Mouse (Mus musculus) cerebellum, postnatal 14 days (tissue): Measurements from ENCODE around the gene Zfp37.
A peak's percentile ranks its signal among the peaks of the same experiment; 100 is the strongest.
"Not testable (repeated sequence)": the region's sequence is repeated elsewhere in the genome, so short reads cannot be mapped to it uniquely, and the experiment has no call there.

Experiments
- DNase-seq, 2 experiments: peaks; one replicate each; pipeline ENCODE4 v3.0.0; 2021; ENCODE audit warnings: mixed read lengths in 2 of 2

Gene Zfp37

GRCm38 (mm10) chr4:62230769-62231168, at the start of gene Zfp37:
Gene Zfp37, minus strand, starts transcription at chr4:62231047.
- DNase-seq: peak in 1 of 2 experiments; percentile 41

GRCm38 (mm10) chr4:62278081-62278480, 47.2 kb upstream of the Zfp37 start:
- no peak for DNase-seq

- DNase-seq: no peak
Measured at GRCm38 (mm10) chr4:62277222-62277621, 46.4 kb upstream of the Zfp37 start.

GRCm38 (mm10) chr4:62276642-62277041, 45.8 kb upstream of the Zfp37 start:
- no peak for DNase-seq

GRCm38 (mm10) chr4:62274841-62275536, 44.1 kb upstream of the Zfp37 start:
- peak in 1 of 2 experiments; percentile 18 for DNase-seq

- DNase-seq: peak in 1 of 2 experiments; percentile 1
Measured at GRCm38 (mm10) chr4:62273916-62274315, 43.1 kb upstream of the Zfp37 start.

GRCm38 (mm10) chr4:62272696-62273095, 41.8 kb upstream of the Zfp37 start:
- DNase-seq: peak in 1 of 2 experiments; percentile 1

- DNase-seq: no peak
Measured at GRCm38 (mm10) chr4:62267101-62267500, 36.3 kb upstream of the Zfp37 start.

- not testable (repeated sequence) for DNase-seq
Measured at GRCm38 (mm10) chr4:62266016-62266415, 35.2 kb upstream of the Zfp37 start.

- DNase-seq: no peak
Measured at GRCm38 (mm10) chr4:62265154-62265836, 34.4 kb upstream of the Zfp37 start.

- peak; percentile 55 to 59 for DNase-seq
Measured at GRCm38 (mm10) chr4:62263133-62263844, 32.4 kb upstream of the Zfp37 start.

GRCm38 (mm10) chr4:62262276-62262675, 31.4 kb upstream of the Zfp37 start, which contains the start of gene Slc31a2:
Gene Slc31a2, plus strand, starts transcription at chr4:62262562.
- DNase-seq: peak in 1 of 2 experiments; percentile 14

- no peak for DNase-seq
Measured at GRCm38 (mm10) chr4:62256931-62257330, 26.1 kb upstream of the Zfp37 start.

- no peak for DNase-seq
Measured at GRCm38 (mm10) chr4:62254551-62254950, 23.7 kb upstream of the Zfp37 start.

GRCm38 (mm10) chr4:62251776-62252175, 20.9 kb upstream of the Zfp37 start:
- no peak for DNase-seq

- peak in 1 of 2 experiments; percentile 20 for DNase-seq
Measured at GRCm38 (mm10) chr4:62250896-62251544, 20.2 kb upstream of the Zfp37 start.

- DNase-seq: no peak
Measured at GRCm38 (mm10) chr4:62248328-62248727, 17.5 kb upstream of the Zfp37 start.

- no peak for DNase-seq
Measured at GRCm38 (mm10) chr4:62240586-62240985, 9.7 kb upstream of the Zfp37 start.

GRCm38 (mm10) chr4:62230153-62230552, 694 bp downstream of the Zfp37 start:
- no peak for DNase-seq

- DNase-seq: peak; percentile 27 to 37
Measured at GRCm38 (mm10) chr4:62229448-62229847, 1.4 kb downstream of the Zfp37 start.

- peak; percentile 78 to 85 for DNase-seq
Measured at GRCm38 (mm10) chr4:62228391-62228790, 2.5 kb downstream of the Zfp37 start.

- DNase-seq: no peak
Measured at GRCm38 (mm10) chr4:62213490-62213889, 17.4 kb downstream of the Zfp37 start.

GRCm38 (mm10) chr4:62210035-62210434, 20.8 kb downstream of the Zfp37 start:
- DNase-seq: peak; percentile 17 to 21
